Mouse (Mus musculus) kidney, adult 8-10 months (tissue): ENCODE measurements at regions not wholly inside any gene's neighbourhood (a gene's known extent, or its start where the extent isn't known, plus 50 kb on each side); places are given as distances from the start of the nearest gene placed in this dataset.
A peak's percentile ranks its signal among the peaks of the same experiment; 100 is the strongest.

Experiments
- DNase-seq, 2 experiments: peaks; one replicate each; pipeline ENCODE4 v3.0.0; 2022

DNA sequence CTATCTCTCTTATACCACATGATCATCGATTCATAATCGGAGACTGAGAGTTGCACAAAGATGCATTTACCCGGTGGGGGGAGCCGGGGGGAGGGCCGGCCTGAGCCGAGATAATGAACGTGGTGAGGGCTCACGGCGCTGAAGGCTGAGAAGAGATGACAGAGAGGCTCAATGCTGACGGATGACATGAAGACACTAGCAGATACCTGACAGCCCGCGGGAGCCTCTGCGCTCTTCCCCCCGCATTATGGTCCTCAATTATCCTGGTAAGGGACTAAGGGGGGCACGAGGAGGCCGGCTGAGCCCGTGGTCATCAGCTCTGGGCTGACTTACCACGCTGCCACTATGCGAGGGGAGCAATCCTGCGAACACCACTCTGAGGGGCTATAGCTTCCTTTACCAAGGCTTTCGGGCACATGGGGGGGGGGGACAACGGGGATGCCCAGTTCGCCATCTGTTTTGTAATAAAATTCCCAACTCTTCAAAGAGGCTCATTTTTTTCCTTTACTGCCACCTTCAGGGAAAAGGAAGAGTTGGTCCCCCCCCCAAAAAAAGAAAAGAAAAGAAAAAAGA, 430.3 kb downstream of the Zfp536 start:
- DNase-seq: no peak

DNA sequence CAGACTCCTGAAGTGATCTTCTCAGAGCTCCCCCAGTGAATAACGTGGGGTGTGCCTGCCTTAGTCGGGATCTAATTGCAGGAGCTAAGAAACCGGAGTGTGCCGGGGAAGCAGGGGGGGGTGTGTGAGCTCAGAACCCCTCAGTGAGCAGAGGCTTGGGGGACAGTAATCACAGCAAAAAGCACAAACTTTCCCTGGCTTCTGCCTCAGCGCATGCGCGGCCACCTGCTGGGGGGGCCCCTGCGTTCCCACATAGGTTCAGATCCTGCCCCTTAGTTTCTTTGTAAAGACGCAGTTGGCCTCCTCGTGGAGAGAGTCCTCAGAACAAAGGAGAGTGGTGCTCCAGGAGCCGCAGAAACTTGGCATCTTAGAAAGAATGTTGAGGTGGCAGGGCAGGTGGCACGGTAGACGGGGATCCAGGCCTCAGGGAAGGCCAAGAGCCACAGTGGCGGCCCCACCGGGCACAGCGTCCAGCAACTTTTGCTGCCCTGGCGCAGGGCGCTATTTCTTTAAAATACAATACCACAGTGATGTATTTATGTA, 429.7 kb downstream of the Zfp536 start:
- DNase-seq: no peak

DNA sequence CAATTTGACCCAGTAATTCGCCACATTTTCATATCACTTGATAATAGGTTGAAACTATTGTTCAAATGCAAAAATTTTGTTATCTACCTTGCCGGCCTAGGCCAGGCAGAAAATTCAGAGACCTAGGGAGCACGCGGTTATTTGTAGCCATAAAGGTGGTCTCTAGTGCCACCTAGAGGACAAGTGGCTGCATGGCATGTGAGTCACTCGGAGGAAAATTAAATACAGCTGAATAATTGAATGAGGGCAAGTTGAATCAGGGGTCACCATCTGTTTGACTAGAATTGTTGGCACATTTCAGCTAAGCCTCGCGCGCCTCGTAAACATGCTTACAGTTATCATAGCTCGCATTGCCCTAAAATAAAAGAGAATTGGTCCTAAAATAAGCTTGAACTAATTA, 427.4 kb downstream of the Zfp536 start:
- peak; percentile 36 to 64 for DNase-seq

DNA sequence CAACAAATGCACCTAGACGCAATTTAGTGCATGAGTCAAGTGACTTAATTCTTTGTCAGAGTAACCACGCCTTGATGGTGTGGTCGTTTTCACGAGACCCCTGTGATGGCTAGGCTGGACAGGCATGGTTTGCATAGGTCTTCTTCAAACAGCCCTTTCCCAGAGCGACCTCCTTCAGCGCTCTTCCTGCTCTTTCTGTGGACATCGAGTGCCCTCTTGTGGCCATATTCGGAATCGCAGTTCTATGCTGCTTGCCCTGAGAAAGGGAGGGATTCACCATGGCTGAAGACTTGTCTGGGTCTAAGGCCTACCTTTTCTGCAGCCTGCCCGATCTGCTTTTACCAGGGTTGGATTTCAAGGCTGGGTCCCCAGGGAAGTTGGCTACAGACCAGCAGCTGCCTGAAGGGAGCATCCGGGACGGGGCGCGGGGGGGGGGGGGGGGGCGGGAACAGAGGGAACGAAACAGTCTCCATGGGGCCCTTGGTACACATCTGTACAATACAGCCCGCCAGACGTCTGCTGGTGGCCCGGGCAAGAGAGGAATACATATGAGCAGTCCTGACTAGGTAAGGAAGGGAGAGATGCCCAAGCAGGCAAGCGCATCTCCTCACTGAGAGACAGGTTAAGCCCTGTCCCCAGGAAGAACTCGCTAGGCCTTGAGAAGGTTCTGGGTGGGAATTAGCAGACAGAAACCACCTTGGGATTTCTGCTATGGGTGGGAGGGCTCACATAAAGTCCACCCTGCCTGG, 415.6 kb downstream of the Zfp536 start:
- peak; percentile 56 to 87 for DNase-seq

DNA sequence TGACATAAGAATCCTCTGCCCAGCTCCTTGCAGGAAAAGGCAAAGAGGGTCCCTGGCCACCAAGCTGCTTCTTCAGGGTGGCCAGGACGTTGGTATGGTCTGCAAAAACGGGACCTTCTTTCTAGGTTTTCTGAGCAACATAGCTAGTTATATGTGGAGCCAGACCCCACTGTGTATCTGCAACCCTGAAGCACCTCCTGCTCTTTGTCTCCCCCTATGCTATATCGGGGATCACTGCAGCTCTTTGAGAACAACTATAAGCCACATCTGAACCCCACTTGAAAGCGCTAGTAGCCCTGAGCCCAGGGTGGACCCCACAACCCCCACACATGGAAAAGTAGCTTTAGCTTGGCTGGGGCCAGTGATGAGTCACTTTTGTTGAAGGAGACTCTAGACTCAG, 414.9 kb downstream of the Zfp536 start:
- DNase-seq: no peak

DNA sequence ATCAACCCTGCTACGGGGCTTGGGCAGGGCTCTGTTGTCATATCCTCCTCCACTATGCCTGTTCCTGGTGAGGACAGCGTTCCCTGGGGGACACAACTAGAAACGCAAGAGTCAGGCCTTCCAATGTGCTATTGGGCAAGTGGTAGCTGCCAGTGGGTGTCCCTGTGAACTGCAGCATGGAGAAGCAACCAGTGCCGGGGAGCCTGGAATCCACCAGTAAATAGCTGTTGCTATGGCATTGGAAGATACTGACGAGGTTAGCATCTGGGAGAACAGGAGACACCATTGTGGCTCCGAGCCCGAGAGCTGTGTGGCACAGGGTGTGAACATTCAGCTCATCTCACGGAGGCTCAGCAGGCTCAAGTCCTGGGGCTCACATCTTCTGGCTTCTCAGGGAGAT, 414.0 kb downstream of the Zfp536 start:
- no peak for DNase-seq

DNA sequence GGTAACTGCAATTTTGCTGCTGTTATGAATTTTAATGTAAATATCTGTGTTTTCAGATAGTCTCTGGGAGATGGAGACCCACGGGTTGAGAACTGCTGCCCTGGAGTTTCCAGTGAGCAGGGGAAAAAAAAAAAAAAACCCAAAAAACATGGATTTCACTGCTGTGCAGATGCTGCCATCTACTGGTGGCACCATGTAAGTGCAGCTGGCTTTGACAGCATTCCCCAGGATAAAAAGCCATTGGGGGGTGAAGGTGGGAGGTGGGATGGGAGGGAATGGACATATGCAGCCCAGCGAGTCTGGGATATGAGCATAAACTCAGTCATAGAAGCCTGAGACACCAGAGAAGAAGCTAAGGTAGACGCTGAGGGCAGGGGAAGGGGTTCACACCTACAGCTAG, 413.3 kb downstream of the Zfp536 start:
- DNase-seq: no peak

DNA sequence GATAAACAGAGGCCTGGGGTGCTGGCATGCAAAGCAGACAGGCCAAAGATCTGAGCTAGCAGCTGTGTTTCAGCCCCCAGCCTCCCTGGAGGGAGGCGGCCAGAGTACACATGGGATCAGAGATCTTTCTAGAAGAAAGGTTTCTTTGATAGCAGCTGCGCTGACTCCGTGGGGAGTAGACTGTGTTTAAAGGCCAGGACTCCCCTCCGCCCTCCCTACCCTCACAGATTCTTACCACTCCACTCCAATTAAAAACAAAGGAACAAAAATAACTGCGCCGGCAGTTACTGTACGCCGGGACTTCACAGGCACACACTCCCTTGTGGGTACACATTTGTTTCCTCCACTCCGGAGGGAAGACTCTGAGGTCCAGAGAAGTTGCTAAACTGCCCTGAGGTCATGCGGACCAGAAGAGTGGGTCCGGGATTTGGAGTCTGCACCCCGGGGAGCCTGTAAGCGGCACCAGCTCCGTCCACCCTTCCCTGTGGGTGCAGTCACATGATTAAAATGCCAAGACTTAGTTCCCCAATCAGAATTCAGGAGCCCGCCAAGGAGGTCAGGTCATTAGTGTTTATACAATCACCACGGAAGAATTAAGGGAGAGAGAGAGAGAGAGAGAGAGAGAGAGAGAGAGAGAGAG, 411.5 kb downstream of the Zfp536 start:
- peak in 1 of 2 experiments; percentile 8 for DNase-seq

DNA sequence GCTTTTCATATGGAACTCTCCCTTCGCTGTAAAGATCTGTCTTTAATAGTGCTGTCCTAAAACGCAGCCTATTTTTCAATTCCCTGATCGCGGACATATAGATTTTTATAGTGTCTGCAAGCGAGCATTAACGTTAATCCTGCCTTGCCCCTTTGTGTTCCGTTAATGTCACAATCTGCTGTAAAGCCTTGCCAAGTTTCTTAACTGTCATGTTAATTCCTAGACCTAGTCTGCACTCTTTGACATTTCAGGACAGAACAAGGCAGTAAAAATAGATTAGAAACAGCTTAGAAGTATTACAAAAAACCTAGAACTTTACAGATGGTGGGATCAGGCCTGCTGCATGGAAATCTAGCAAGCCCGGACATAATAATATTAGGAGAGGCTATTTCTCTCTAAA, 410.6 kb downstream of the Zfp536 start:
- no peak for DNase-seq

DNA sequence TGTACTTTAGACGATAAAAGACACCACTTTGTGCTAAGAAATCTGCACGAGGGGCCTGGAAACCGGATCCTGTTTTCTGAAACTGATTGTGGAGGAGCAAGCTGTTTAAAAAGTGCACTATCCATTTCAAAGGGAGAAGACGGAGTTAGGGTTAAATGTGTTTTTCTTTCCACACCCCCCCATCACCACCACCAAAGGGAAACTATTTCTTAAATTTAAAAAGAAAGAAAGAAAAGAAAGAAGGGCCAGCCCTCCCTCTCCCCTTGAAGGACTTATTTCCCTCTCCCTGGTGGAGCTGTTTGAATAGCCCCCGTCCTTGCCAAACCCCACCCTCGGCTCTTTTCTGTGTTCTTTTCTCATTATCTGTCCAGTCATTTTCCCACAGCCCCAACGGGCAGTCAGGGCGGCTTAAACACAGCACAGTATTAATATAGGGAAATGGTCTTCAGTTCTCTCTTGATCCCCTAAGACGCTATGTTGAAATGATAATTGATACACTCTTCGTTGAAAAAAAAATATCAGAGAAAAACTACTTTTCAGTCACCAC, 409.7 kb downstream of the Zfp536 start:
- DNase-seq: no peak

DNA sequence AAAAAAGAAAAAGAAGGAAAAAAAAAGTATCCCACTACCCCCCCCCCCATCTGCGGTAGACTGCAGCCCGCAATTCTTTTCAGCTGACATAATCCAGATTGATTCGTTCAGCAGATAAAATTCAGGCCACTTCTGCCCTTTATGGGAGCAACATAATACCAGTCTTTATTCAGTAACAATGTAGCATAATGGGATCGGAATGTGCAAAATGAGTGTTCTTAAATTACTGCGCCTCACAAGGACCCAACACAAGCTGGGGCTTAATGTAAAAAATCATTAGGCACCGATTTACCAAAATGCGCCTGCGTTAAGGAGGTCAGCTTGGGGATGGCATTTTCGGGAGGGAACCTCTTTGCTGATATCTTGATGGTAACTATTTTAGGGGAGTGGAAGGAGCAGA, 409.2 kb downstream of the Zfp536 start:
- no peak for DNase-seq

DNA sequence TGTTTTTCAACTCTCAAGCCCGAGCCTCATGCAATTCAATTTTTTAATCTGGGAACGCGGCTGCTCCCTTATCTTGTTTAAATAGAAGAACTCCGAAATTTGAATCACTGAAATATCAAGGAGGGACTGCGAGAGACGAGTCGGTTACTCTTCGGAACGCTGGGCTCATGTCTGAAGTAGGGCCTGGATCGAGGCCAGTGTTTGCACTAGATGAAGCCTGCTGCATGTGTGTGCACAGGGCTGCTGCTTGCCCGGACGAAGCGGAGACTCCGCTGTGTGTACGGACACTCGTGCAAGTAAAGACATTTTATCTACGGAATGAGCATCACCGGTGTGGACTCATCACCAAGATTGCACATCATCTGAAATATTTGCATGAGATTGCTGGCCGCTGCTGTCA, 407.4 kb downstream of the Zfp536 start:
- DNase-seq: no peak

DNA sequence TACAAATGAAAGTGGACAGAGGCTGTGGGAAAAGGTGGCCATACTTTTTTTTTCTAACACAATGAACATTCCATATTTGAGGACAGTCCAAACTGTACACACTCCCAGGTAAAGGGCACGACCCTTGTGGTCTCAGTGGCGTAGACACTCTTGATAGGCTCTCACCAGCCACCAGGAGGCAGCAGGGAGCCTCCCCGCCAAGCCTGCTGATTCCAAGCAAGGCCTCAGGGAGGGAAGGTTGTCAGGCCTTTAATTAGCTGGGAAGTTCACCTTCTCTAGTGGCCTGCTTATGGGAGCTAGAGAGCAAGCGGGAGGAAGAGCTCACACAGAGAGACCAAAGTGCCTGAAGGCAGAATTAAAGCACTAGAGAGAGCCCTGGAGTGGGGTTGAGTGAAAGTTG, 403.7 kb downstream of the Zfp536 start:
- no peak for DNase-seq

DNA sequence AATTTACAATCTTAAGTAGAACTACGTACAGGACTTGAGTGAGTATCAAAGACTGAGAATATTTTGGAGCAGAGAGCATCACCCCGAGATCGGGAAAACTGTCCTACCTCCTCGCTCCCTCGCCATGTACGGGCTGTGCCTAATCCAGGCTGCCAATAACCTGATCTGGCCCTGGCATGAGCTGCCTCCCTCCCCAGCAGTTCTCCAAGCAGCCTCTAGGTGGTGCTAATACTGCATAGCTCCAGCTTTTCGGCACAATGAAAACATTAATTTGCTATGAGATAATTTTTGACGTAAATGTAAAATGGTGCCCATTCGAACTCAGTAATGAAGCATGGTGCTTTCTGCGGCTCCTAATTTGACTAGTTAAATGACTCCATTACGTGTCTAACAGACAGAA, 399.6 kb downstream of the Zfp536 start:
- peak; percentile 33 to 76 for DNase-seq

DNA sequence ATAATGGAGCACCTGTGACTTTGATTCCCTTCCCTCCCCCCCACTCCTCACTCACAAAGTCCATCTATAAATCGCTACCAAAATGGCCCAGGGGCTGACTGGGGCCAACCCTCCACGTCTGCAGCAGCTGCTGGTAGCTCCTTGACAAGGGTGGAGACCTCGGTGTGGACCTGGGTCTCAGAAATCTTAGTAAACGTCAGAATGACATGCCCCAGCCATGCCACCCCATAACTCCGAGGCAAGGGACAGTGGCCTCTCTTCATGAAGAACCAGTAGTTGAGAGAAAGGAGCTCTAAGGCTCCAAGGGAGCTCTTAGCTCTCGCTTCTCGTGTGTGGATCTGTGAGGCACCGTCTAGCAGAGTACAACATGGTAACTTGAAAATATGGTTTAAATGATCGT, 398.4 kb downstream of the Zfp536 start:
- DNase-seq: no peak

DNA sequence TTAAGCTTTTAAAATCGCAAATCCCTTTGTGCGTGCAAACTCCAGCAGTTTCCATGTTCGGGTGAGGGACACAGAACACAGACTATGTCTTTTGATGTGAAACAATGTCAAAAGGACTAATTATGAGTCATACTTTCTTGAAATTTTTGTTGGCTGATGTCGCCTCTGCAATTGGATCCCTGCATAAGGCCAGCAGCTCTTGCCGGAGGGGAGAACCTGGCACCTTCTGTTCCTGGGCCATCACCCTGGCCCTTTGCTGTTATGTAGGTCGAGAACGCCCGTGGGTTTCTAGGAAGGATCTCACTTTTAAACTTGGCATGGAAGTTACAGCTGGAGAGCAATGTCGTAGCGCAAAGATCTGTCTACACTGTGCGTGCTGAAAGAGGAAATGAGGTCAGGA, 397.9 kb downstream of the Zfp536 start:
- DNase-seq: no peak

DNA sequence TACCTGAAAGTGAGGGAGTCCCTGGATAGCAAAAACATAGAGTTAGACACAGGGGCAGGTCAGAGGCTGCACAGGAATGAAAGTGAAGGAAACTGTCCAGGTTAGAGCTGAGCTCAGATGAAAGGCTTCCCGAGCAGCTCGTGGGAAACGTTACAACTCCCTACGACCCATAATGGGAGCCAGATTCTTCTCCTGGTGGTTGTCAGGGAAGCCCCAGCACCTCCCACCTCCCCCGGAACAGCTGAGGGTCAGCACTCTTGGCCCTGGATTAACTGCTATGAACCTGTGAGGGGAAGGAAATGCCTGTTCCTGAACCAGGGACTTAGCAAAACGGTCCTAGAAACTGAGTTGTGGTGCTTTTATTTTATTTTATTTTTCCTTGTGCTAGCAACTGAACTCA, 397.2 kb downstream of the Zfp536 start:
- DNase-seq: no peak

DNA sequence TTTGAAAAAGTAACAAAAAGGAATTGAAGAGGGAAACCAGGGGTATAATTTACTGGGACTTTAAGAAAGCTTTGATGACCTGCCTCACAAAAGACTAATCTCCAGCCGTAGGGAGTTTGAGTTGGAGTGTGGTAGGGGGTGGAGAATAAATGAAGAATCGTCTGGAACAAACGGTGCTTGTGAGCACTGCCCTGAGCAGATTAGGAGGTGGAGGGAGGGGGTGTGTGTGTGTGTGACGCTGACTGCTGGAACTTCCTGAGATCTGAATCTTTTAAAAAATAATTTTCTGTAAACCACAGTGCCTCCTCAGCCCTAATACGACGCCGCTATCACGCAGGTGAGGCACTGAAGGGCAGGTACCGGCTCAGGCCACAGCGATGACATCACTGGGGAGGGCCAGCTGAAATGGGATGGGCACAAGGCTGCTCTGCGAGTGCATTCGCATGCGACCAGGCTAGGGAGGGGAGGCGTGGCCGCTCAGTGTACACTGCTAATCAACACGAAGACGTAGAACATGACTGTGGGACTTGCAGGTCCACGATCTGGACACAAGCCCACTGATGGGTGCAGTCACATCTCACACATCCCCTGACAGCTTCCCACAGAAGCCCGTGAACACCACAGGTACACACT, 395.4 kb downstream of the Zfp536 start:
- no peak for DNase-seq

DNA sequence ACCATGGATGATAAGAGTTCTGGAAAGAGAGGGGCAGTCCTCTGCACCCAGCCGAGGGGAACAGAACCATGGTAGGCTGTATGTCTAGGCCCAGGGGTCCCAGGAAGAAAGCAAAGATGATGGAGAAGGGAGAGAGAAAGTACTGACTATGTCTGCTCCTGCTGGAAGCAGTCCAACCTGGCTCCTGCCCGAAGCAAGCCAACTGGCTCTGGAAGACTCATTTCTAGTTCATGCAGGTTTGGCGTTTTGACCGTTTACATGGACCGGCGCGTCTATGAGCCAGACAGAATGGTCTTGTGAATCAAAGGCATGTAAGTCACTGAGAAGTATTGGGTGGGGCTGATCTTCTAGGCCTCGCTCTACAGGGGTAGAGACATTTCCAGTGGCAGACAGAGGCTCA, 385.6 kb downstream of the Zfp536 start:
- DNase-seq: no peak

DNA sequence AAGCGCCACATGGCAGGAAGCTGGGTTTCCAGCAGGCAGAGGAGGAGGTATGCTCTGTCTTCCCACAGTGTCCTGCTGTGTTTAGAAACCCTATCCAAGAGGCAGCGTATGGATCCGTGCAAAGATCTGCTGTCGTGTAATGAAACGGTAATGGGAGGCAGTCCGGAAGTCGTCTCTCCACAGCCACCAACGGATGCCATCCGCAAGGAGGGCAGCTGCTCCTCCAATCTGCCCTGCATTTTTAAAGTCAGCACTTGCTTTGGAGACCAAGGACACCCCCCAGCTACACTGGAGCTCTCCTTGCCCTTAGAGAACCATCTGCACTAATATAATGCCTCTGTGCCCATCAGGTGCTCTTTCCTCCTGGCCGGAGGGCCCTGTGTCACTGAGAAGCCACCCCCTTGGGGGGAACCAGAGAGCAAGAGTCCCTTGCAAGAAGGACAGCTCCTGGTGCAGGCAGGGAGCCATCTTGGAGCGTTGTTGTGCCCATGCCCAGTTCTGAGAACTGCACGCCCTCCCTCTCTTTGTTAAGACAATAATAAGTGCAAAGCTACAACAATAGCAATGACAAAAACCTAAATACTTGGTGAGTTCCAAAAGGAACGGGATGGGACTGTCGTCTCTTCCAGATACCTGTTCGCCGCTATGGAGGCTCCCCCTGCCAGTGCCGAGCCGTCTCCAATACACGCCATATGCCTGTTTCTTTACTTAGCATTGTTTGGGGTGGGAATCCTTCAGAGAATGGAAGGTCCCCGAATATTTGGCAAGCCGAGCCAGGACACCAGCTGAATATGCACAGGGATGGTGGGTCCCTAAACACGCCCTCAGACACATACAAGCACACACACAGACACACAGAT, 384.4 kb downstream of the Zfp536 start:
- no peak for DNase-seq

DNA sequence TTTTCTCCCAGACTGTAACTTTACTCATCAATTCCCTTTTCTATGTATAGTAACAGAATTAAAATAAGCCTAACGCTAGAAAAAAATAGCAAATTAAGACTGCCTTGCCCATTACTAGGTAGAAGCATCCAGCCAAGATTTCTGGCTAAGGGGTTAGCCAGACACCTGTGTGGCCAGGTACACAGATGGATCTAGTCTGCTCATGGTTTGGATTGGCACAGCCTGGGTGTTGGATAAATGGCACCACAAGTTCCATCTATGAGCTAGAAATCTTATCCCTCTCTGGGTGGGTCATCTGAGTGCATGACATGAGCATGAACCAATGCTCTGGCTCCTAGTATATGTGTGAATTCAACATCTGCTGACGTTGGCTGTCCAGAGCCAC, 383.7 kb downstream of the Zfp536 start:
- no peak for DNase-seq

DNA sequence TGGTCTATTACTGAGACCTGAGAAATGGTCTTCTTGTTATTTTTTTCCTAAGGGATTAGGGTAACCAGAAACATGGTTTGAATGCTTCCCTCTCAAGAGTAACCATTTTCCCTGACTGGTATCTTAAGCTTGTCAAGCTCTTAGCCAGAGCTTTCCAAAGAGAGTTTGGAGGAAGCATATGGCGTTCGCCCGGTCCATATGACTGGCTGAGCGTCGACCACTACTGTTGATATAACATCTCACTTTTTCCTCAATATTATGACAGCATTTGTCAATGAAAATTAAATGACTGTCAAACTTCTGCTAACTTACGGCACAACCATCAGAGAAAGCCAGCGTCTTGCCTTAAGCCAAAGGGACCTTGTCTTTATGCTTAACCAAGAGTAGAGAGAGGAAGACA, 383.2 kb downstream of the Zfp536 start:
- no peak for DNase-seq

DNA sequence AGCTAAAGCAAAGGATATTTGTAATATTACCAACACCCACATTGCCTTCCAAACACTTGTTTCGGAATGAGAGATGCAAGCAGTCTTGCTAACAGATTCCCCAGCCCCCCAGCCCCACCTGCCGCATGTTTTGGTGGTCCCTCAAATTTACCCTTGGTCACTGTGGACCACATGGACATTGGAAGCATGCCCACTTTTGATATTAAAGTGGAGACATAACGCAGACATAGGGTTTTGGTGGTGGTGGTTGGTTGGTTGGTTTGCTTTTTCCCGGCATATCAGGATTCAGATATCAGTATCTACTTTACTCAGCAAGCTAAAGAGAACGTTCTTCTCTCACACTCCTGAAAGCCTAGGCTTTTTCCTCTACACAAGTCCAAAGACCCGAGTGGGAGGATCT, 381.3 kb downstream of the Zfp536 start:
- no peak for DNase-seq
